Mouse (Mus musculus) CH12.LX (cell line): ENCODE measurements around the gene Vwa7. TPM values are rescaled to one million over a fixed set of nuclear protein-coding genes. Genes with fewer than 3 reads are reported as not detected.
"Not testable (repeated sequence)": the region's sequence is repeated elsewhere in the genome, so short reads cannot be mapped to it uniquely, and the experiment has no call there.

Experiments
- DNase-seq: peaks from one replicate; pipeline ENCODE4 v3.0.0-alpha.2; 2013; ENCODE audit errors: extremely low read depth
- H3K27ac ChIP-seq: 2 replicates; pipeline ENCODE4 v1.5.1; 2012; ENCODE audit warnings: low read depth, mild to moderate bottlenecking, control low read depth, moderate library complexity; ENCODE audit not compliant: insufficient read depth
- H3K27me3 ChIP-seq: replicated peaks from 2 replicates; pipeline ENCODE3; 2012; ENCODE audit warnings: inconsistent platforms
- H3K36me3 ChIP-seq, 2 experiments: replicated peaks in 1 of 2; 2 replicates each; pipeline versions ENCODE3 to v1.6.1; 2012; ENCODE audit warnings: inconsistent platforms in 1 of 2, low read length in 1 of 2, mild to moderate bottlenecking in 1 of 2, mixed read lengths in 1 of 2, moderate library complexity in 1 of 2; ENCODE audit not compliant: control insufficient read depth in 1 of 2, insufficient read depth in 1 of 2
- H3K4me1 ChIP-seq, 2 experiments: 2 replicates each; pipeline ENCODE4 v1.6.1; 2012; ENCODE audit warnings: inconsistent platforms in 1 of 2, moderate library complexity in 1 of 2; ENCODE audit not compliant: insufficient read depth in 2 of 2, control insufficient read depth in 1 of 2
- H3K4me2 ChIP-seq: 2 replicates; pipeline ENCODE4 v1.6.1; 2012; ENCODE audit warnings: low read depth, mild to moderate bottlenecking, control low read depth; ENCODE audit not compliant: poor library complexity, insufficient read depth, severe bottlenecking
- H3K4me3 ChIP-seq, 3 experiments: fragments of 150-350 bp in 1 of 3; sonication (generic) in 1 of 3; replicated peaks in 1 of 3; 2 replicates each; pipeline versions ENCODE3 to v1.5.1; 2011 to 2012; ENCODE audit warnings: low read depth in 2 of 3, low read length in 2 of 3, mild to moderate bottlenecking in 2 of 3, moderate library complexity in 2 of 3, control low read depth in 1 of 3, improper control_type of control experiment in 1 of 3, inconsistent platforms in 1 of 3, mixed read lengths in 1 of 3; ENCODE audit not compliant: poor library complexity in 1 of 3
- H3K79me2 ChIP-seq: replicated peaks from 2 replicates; pipeline ENCODE4 v1.6.1; 2012; ENCODE audit warnings: mild to moderate bottlenecking, moderate library complexity; ENCODE audit not compliant: control insufficient read depth, poor library complexity, insufficient read depth, severe bottlenecking; ENCODE audit errors: extremely low read depth
- H3K9ac ChIP-seq: 2 replicates; pipeline ENCODE4 v1.6.1; 2012; ENCODE audit warnings: low read depth, mild to moderate bottlenecking, control low read depth, moderate library complexity; ENCODE audit not compliant: insufficient read depth
- H3K9me3 ChIP-seq: replicated peaks from 2 replicates; pipeline ENCODE3; 2012; ENCODE audit warnings: low read length, inconsistent platforms, mixed read lengths
- BHLHE40 ChIP-seq: IDR thresholded peaks from 2 replicates; pipeline ENCODE4 v1.6.1; 2011; ENCODE audit warnings: mild to moderate bottlenecking, low read depth, low read length, improper control_type of control experiment
- E2F4 ChIP-seq: IDR thresholded peaks from 2 replicates; pipeline ENCODE4 v1.6.1; 2011; ENCODE audit warnings: low read depth, low read length, improper control_type of control experiment; ENCODE audit not compliant: insufficient replicate concordance
- ELF1 ChIP-seq: IDR thresholded peaks from 2 replicates; pipeline ENCODE4 v1.6.1; 2014; ENCODE audit warnings: low read depth, mild to moderate bottlenecking, inconsistent platforms, low read length, improper control_type of control experiment
- HCFC1 ChIP-seq: IDR thresholded peaks from 2 replicates; pipeline ENCODE4 v1.6.1; 2012; ENCODE audit warnings: low read depth, mild to moderate bottlenecking, inconsistent platforms, low read length, improper control_type of control experiment
- NELFE ChIP-seq: IDR thresholded peaks from 2 replicates; pipeline ENCODE4 v1.6.1; 2011; ENCODE audit warnings: low read depth, low read length, improper control_type of control experiment
- POLR2AphosphoS2 ChIP-seq: IDR thresholded peaks from 2 replicates; pipeline ENCODE4 v1.6.1; 2011; ENCODE audit warnings: low read depth, low read length, improper control_type of control experiment
- RAD21 ChIP-seq: IDR thresholded peaks from 2 replicates; pipeline ENCODE4 v1.6.1; 2011; ENCODE audit warnings: low read depth, mild to moderate bottlenecking, low read length, improper control_type of control experiment, moderate library complexity
- RCOR1 ChIP-seq: conservative IDR thresholded peaks from 2 replicates; pipeline ENCODE4 v1.6.1; 2012; ENCODE audit warnings: low read depth, mild to moderate bottlenecking, inconsistent platforms, low read length, improper control_type of control experiment
- ZKSCAN1 ChIP-seq: IDR thresholded peaks from 2 replicates; pipeline ENCODE4 v1.6.1; 2012; ENCODE audit warnings: low read depth, inconsistent platforms, low read length, improper control_type of control experiment, borderline replicate concordance
- ZNF384 ChIP-seq: IDR thresholded peaks from 2 replicates; pipeline ENCODE4 v1.6.1; 2012; ENCODE audit warnings: low read depth, low read length, improper control_type of control experiment, inconsistent platforms
- dilution Hi-C: fragments of 300-500 bp; cut with MboI; formaldehyde crosslinking; loops from 2 replicates; pipeline ENCODE4 v1.14.3; 2020; ENCODE audit warnings: low sequenced_read_pairs; ENCODE audit not compliant: extremely low pct_unique_long_range_greater_than_20kb, extremely low pct_ligation_motif_present
- in situ Hi-C: fragments of 300-500 bp; cut with MboI; formaldehyde crosslinking; loops from 3 replicates; pipeline ENCODE4 v1.14.3; 2019; ENCODE audit warnings: low sequenced_read_pairs, low pct_ligation_motif_present, low pct_unique_long_range_greater_than_20kb, mixed read lengths
- polyA plus RNA-seq: library from polyadenylated mRNA; unstranded; fragments of >175 nt; gene quantifications from 2 replicates; pipeline ENCODE4 v1.2.1, GENCODE M21; 2012; ENCODE audit warnings: low read depth; ENCODE audit not compliant: insufficient read length
- total RNA-seq, 2 experiments: library from RNA; depleted of rRNA; stranded (reverse); fragments of 300-350 nt in 1 of 2; fragments of >200 nt in 1 of 2; gene quantifications; 2 replicates each; pipeline ENCODE4 v1.2.3; 2012 to 2014

The Vwa7 gene
- total RNA-seq (2012; rRNA removed) (0.42 and 0.46 TPM in 2 replicates), total RNA-seq (2014; rRNA removed) (0.07 TPM in 1 of 2 replicates, not detected in the other), polyA plus RNA-seq (0.94 and 1.2 TPM in 2 replicates)

- Histone ChIP-seq H3K9ac (no peak within 1 kb of the TSS), H3K27me3 (no peaks in the 10 kb centered on the region), H3K4me1 (peaks cover 0 to 7% of the 10 kb centered on the region in 2 experiments; a peak in 2 of 4 replicates), H3K9me3 (no peaks in the 10 kb centered on the region), H3K27ac (no peak within 1 kb of the TSS), H3K4me3 (no peak within 1 kb of the TSS), H3K4me2 (no peak within 1 kb of the TSS), H3K36me3 (peaks cover 52 to 84% of the 10 kb centered on the region in 2 experiments), H3K79me2 (no peaks in the 10 kb centered on the region)
- TF ChIP-seq HCFC1 = no peak
- no peak for TF ChIP-seq ELF1
- TF ChIP-seq ZKSCAN1 = no peak
- no peak for TF ChIP-seq NELFE
- no peak for TF ChIP-seq ZNF384
- TF ChIP-seq POLR2AphosphoS2 = no peak
- no peak for TF ChIP-seq RAD21
- no peak for TF ChIP-seq RCOR1
- TF ChIP-seq E2F4 = no peak
- TF ChIP-seq BHLHE40 = no peak
- in situ Hi-C loops = loop anchor here (10.0 kb wide), 1 partner anchor 218 kb away; the partner anchor contains the start of genes Atp6v1g2 and Nfkbil1
- dilution Hi-C loops = no loop called here
- no peak for DNase-seq
These were observed at the start of gene Vwa7 for GRCm38 (mm10) chr17:35016376-35016775. Gene Vwa7, plus strand, starts transcription at chr17:35016579.

- H3K4me3 ChIP-seq, H3K4me2 ChIP-seq, in situ Hi-C loops, H3K79me2 ChIP-seq, dilution Hi-C loops, H3K4me1 ChIP-seq, H3K9me3 ChIP-seq, H3K9ac ChIP-seq, H3K36me3 ChIP-seq, DNase-seq, H3K27ac ChIP-seq, H3K27me3 ChIP-seq: not testable (repeated sequence)
These were observed 46.6 kb upstream of the Vwa7 start, which contains the start of gene Gm20481 for GRCm38 (mm10) chr17:34969822-34970221. Gene Gm20481, plus strand, starts transcription at chr17:34969912.

GRCm38 (mm10) chr17:34970850-34971249 lies 45.5 kb upstream of the Vwa7 start:
- H3K4me1 ChIP-seq, dilution Hi-C loops, H3K79me2 ChIP-seq, H3K9me3 ChIP-seq, H3K36me3 ChIP-seq, H3K9ac ChIP-seq, H3K4me3 ChIP-seq, H3K27ac ChIP-seq, in situ Hi-C loops, H3K27me3 ChIP-seq, DNase-seq, H3K4me2 ChIP-seq: not testable (repeated sequence)

- H3K27me3 ChIP-seq, H3K9me3 ChIP-seq, dilution Hi-C loops, H3K4me2 ChIP-seq, H3K9ac ChIP-seq, H3K36me3 ChIP-seq, H3K4me3 ChIP-seq, DNase-seq, H3K79me2 ChIP-seq, H3K27ac ChIP-seq, in situ Hi-C loops, H3K4me1 ChIP-seq: not testable (repeated sequence)
These were observed 44.7 kb upstream of the Vwa7 start for GRCm38 (mm10) chr17:34971694-34972068.

- dilution Hi-C loops, H3K4me1 ChIP-seq, H3K27ac ChIP-seq, H3K27me3 ChIP-seq, H3K9me3 ChIP-seq, H3K9ac ChIP-seq, H3K4me3 ChIP-seq, H3K36me3 ChIP-seq, DNase-seq, H3K79me2 ChIP-seq, H3K4me2 ChIP-seq, in situ Hi-C loops: not testable (repeated sequence)
These were observed 44.2 kb upstream of the Vwa7 start, which contains the start of the genes Hspa1a and Hspa1l for GRCm38 (mm10) chr17:34972069-34972749. Gene Hspa1a, minus strand, starts transcription at chr17:34972156. Gene Hspa1l, plus strand, starts transcription at chr17:34972703.
